Mouse (Mus musculus): ENCODE measurements around the gene Olfr161.
"Not testable (repeated sequence)": the region's sequence is repeated elsewhere in the genome, so short reads cannot be mapped to it uniquely, and the experiment has no call there.

DNA sequence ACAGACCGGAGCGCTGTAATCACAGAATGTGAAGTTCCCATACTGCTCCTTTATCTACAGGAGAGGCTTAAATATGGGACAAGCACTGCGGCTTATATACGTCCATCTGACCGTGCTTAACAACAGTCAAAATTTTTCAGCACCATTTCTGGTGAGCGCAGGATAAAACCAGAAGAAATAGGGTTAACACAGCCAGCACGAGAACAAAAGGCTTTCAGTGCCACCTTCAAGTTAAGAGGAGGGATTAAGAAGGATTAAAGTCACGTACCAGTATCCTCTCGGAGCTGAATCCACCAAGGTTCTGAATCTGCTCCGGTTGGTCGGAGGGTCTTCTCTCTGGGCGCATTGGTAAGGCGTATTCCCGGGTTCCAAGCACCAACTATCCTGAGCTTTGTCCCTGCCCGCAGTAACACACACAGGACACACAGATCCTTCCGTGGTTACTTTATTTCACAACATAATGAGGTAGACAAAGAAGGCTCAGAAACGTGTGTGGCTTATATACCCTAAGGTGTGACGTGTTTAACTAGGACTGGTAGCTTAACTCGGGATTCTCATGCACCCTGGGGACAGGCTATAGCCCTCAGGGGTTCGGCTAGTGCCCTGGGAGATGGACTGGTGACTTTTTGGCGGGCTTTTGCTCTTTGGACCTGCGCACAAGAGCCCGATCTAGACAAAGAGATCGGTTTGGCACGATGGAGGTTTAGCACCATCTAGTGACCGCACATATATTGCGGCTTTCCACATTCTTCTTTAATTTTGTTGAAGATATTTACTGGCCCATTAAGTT is 41.9 kb downstream of the Olfr161 start:
- peak; percentile 24; the same call in 1 of the 2 replicates for TF ChIP-seq CTCF (IDR thresholded peaks at IDR 0.05; ENCODE audit: low read depth)
- TF ChIP-seq EP300 (IDR thresholded peaks at IDR 0.05; ENCODE audit: low read depth) = not testable (repeated sequence)
